Mouse (Mus musculus) intestine, embryonic 16.5 days (tissue): ENCODE results near the gene Fscn2. TPM values are rescaled to one million over a fixed set of nuclear protein-coding genes. Genes with fewer than 3 reads are reported as not detected.
A peak's percentile ranks its signal among the peaks of the same experiment; 100 is the strongest.
"Not testable (repeated sequence)": the region's sequence is repeated elsewhere in the genome, so short reads cannot be mapped to it uniquely, and the experiment has no call there.

Source experiments
- ATAC-seq: fragments of 200-750 bp; cut with Nextera tagmentation; 2 replicates; pipeline ENCODE4 v1.8.0; 2017; ENCODE audit warnings: moderate TSS enrichment, moderate library complexity
- H3K27ac ChIP-seq: fragments of 300-500 bp; sonication (generic); 2 replicates; pipeline ENCODE4 v1.5.1; 2014; ENCODE audit warnings: mild to moderate bottlenecking, low read length
- H3K27me3 ChIP-seq: fragments of 300-500 bp; sonication (generic); replicated peaks from 2 replicates; pipeline ENCODE4 v1.6.1; 2014; ENCODE audit warnings: low read length, control low read depth, mixed read lengths; ENCODE audit not compliant: control insufficient read depth, insufficient read depth
- H3K36me3 ChIP-seq: fragments of 300-500 bp; sonication (generic); 2 replicates; pipeline ENCODE4 v1.6.1; 2014; ENCODE audit warnings: low read length, control low read depth; ENCODE audit not compliant: control insufficient read depth, insufficient read depth
- H3K4me1 ChIP-seq: fragments of 300-500 bp; sonication (generic); 2 replicates; pipeline ENCODE4 v1.6.1; 2014; ENCODE audit warnings: low read length, control low read depth, mixed read lengths; ENCODE audit not compliant: control insufficient read depth, insufficient read depth
- H3K4me2 ChIP-seq: fragments of 300-500 bp; sonication (generic); 2 replicates; pipeline ENCODE4 v1.6.1; 2014; ENCODE audit warnings: low read depth, low read length, control low read depth
- H3K4me3 ChIP-seq: fragments of 300-500 bp; sonication (generic); 2 replicates; pipeline ENCODE4 v1.5.1; 2014; ENCODE audit warnings: mild to moderate bottlenecking, low read length
- H3K9ac ChIP-seq: fragments of 300-500 bp; sonication (generic); 2 replicates; pipeline ENCODE4 v1.6.1; 2014; ENCODE audit warnings: low read depth, low read length
- H3K9me3 ChIP-seq: fragments of 300-500 bp; sonication (generic); 2 replicates; pipeline ENCODE4 v1.6.1; 2016; ENCODE audit warnings: low read length, control low read depth; ENCODE audit not compliant: control insufficient read depth
- WGBS: fragments of 180-500 bp; shearing (Covaris S2); extraction: QIAGEN DNeasy Blood & Tissue Kit; methylation state at CpG from one replicate; pipeline ENCODE4 v1.1.7; 2014; 5-methylcytosine and 5-hydroxymethylcytosine counted together
- polyA plus RNA-seq: library from polyadenylated mRNA; unstranded; fragments of >200 nt; fragmentation: Nextera tagmentation; extraction: Ambion mirVana; gene quantifications from 2 replicates; pipeline ENCODE4 v1.2.1, GENCODE M21; 2015

The Fscn2 gene
- polyA plus RNA-seq, 1 experiment from 2014 or later = 0.55 TPM

GRCm38 (mm10) chr11:120349986-120350702 lies 11.2 kb upstream of the Fscn2 start:
- Histone ChIP-seq H3K36me3 (no peaks in the 10 kb centered on the region), H3K27me3 (no peaks in the 10 kb centered on the region), H3K4me3 (peak overlapping the region; percentile 100), H3K27ac (peak overlapping the region; percentile 100), H3K4me2 (peak overlapping the region; percentile 91), H3K4me1 (peaks cover 47% of the 10 kb centered on the region), H3K9me3 (no peaks in the 10 kb centered on the region), H3K9ac (peak overlapping the region; percentile 100)
- WGBS = under 1% methylated on average over 68 of the region's 68 CpGs
- peak; percentile 77 for ATAC-seq

GRCm38 (mm10) chr11:120350711-120351110 lies 10.6 kb upstream of the Fscn2 start:
- peak; percentile 0; the same call in 1 of the 2 replicates for ATAC-seq
- Histone ChIP-seq H3K4me1 (peaks cover 50% of the 10 kb centered on the region), H3K36me3 (no peaks in the 10 kb centered on the region), H3K4me2 (peak overlapping the region; percentile 91), H3K27me3 (no peaks in the 10 kb centered on the region), H3K9ac (peak overlapping the region; percentile 100), H3K27ac (peak overlapping the region; percentile 100), H3K4me3 (peak overlapping the region; percentile 100), H3K9me3 (no peaks in the 10 kb centered on the region)
- 16% methylated on average over 11 of the region's 11 CpGs for WGBS

DNA sequence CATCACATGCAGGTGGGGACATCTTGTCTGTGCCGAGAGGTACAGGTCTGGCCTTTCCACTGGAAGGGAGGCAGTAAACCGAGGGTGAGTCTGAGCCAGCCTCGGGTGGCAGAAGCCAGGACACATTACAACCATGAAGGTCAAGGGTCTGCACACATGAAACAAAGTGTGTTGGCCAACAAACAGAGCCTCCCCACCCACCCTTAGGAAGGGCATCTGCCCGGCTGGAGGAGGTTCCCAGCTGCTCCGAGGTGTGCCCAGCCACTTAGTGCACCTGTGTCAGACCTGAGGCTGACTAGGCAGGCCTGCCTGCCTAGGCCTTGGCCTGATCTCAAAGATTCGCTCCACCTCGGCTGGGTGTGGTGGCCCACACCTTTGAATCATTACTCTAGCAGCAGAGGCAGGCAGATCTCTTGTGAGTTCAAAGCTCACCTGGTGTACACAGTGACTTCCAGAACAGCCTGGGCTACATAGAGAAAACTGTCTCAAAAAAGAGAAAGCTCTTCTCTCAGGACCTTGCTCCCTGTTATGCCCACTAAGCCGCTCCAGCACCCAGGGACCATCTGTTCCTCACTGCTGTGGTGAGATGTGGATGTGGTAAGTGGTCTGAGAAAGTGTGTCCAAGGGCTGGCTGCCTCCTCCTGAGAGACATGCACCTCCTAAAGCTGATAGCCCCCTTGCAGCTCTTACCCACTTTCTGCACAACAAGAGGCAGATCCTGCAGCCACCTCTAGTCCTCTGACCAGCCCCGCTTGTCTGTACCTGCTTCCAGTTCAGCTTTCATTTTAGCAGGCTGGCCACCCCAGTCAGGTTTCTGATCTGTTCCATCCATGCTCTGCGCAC lies 9.9 kb upstream of the Fscn2 start:
- peaks cover 51% of the 10 kb centered on the region for H3K4me1 ChIP-seq
- no peaks in the 10 kb centered on the region for H3K27me3 ChIP-seq
- H3K9ac ChIP-seq = peak overlapping the region; percentile 100
- H3K4me2 ChIP-seq = peak overlapping the region; percentile 91
- H3K27ac ChIP-seq = peak overlapping the region; percentile 100
- no peaks in the 10 kb centered on the region for H3K36me3 ChIP-seq
- 72% methylated on average over 10 of the region's 10 CpGs for WGBS
- ATAC-seq = no peak
- no peaks in the 10 kb centered on the region for H3K9me3 ChIP-seq
- H3K4me3 ChIP-seq = peak overlapping the region; percentile 100; the same call in 1 of the 2 replicates

DNA sequence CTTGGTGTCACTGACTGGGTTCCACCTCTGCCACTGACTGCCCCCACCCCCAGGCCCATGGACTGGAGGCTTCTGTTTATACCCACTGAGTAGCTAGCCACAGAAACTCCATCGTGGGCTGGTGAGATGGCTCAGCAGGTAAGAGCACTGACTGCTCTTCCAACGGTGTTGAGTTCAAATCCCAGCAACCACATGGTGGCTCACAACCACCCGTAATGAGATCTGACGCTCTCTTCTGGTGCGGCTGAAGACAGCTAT lies 9.3 kb upstream of the Fscn2 start:
- H3K4me2 ChIP-seq, H3K9me3 ChIP-seq, ATAC-seq, H3K9ac ChIP-seq, H3K4me3 ChIP-seq, H3K36me3 ChIP-seq, H3K27me3 ChIP-seq: not testable (repeated sequence)
- 87% methylated on average over 5 of the region's 5 CpGs for WGBS
- Histone ChIP-seq H3K27ac (peak overlapping the region; percentile 100), H3K4me1 (peaks cover 51% of the 10 kb centered on the region)

DNA sequence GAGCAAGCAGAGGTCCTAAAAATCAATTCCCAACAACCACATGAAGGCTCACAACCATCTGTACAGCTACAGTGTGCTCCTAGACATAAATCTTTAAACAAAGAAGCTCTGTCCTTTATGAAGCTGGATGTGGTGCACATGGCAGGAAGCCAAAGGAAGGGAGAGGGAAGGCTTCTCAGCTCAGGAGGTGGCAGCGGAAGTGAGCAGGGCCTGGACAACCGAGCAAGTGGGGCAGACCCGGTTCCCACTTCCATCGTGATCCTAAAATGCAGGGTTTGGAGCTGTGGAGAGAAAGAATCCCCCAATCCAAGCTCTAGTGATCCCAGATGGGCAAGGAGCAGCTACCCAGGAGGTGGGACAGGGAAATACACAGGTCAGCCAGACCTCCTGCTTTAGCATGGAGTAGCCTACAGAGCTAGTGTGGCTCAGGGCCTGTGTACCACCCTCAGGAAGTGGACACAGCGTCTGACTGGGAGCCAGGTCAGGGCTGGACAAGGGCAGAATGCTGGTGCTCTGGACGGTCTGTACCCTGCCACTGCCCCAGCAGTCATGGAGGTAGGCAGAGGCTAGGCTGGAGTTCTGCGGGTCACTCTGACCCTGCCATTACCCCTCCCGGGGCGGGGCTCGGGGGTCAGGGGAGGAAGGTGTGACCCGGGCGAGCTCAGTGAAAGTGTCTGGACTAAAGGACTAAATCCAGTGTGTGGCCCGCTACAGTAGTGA lies 8.6 kb upstream of the Fscn2 start:
- 61% methylated on average over 13 of the region's 13 CpGs for WGBS
- H3K9me3 ChIP-seq = no peaks in the 10 kb centered on the region
- H3K27me3 ChIP-seq = no peaks in the 10 kb centered on the region
- H3K27ac ChIP-seq = peak overlapping the region; percentile 85
- no peaks in the 10 kb centered on the region for H3K36me3 ChIP-seq
- no peak for ATAC-seq
- no peak overlapping the region for H3K4me3 ChIP-seq
- H3K4me2 ChIP-seq = no peak overlapping the region
- H3K4me1 ChIP-seq = peaks cover 56% of the 10 kb centered on the region
- H3K9ac ChIP-seq = peak overlapping the region; percentile 51

- Histone ChIP-seq H3K4me3 (peak overlapping the region; percentile 12; the same call in 1 of the 2 replicates), H3K9me3 (no peaks in the 10 kb centered on the region), H3K27me3 (no peaks in the 10 kb centered on the region), H3K4me2 (peak overlapping the region; percentile 30; the same call in 1 of the 2 replicates), H3K9ac (peak overlapping the region; percentile 51; the same call in 1 of the 2 replicates), H3K36me3 (no peaks in the 10 kb centered on the region), H3K27ac (peak overlapping the region; percentile 85), H3K4me1 (peaks cover 65% of the 10 kb centered on the region)
- WGBS = 25% methylated on average over 26 of the region's 26 CpGs
- ATAC-seq = peak; percentile 54
Measured at GRCm38 (mm10) chr11:120353500-120354303, 7.6 kb upstream of the Fscn2 start.

DNA sequence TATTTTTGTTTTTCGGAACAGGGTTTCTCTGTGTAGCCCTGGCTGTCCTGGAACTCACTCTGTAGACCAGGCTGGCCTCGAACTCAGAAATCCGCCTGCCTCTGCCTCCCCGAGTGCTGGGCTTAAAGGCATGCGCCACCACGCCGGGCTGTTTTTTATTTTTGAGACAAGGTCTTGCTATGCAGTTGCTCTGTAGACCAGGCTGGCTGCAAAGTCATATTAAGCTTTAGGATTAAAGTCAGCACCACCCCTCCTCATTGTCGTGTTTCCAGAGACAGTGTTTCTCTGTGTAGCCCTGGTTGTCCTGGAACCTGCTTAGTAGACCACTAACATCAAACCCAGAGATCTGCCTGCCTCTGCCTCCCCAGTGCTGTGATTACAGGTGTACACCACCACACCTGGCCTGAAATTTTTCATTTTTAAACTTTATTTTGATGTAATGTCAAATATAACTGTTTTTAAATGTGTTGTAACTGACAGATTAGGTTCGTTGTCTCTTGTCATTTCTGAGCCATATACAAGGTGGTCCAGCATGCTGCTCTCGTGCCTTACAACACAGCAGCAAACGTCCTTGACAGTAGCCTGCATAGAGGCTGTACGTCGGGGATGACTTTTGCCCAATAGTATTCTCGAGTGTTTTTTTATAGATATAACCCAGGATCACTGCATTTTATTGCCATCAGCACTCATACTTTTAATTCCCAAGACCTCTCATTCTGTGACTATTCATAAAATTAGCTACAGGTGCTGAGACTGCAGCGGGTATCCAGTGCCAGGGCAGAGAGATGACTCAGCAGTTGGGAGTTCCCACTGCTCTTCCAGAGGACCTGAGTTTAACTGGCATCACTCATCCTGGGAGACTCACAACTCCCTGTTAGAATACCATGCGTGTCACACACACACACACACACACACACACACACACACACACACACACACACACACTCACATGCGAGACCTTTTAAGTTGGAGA lies 6.7 kb upstream of the Fscn2 start:
- Histone ChIP-seq H3K9me3 (no peaks in the 10 kb centered on the region), H3K4me3 (no peak overlapping the region), H3K9ac (no peak overlapping the region; the same call in 1 of the 2 replicates), H3K4me2 (no peak overlapping the region), H3K36me3 (no peaks in the 10 kb centered on the region), H3K27ac (no peak overlapping the region), H3K27me3 (no peaks in the 10 kb centered on the region), H3K4me1 (peaks cover 68% of the 10 kb centered on the region)
- no peak for ATAC-seq
- 83% methylated on average over 17 of the region's 17 CpGs for WGBS
